Mouse (Mus musculus) MEL (cell line): ENCODE results near the gene Wdr1. TPM values are rescaled to one million over a fixed set of nuclear protein-coding genes. Genes with fewer than 3 reads are reported as not detected.

ENCODE experiments used
- DNase-seq: peaks from one replicate; pipeline ENCODE4 v3.0.0; 2011; ENCODE audit warnings: low read depth, low spot score
- H3K27ac ChIP-seq: 2 replicates; pipeline ENCODE4 v1.5.1; 2012; ENCODE audit warnings: low read depth, mild to moderate bottlenecking, control low read depth, low read length, moderate library complexity; ENCODE audit not compliant: control insufficient read depth
- H3K27me3 ChIP-seq, 2 experiments: fragments of 150-350 bp in 1 of 2; sonication (generic) in 1 of 2; 2 replicates each; pipeline ENCODE4 v1.6.1; 2012; ENCODE audit warnings: low read length in 2 of 2, mild to moderate bottlenecking in 2 of 2, improper control_type of control experiment in 1 of 2, moderate library complexity in 1 of 2; ENCODE audit not compliant: insufficient read depth in 2 of 2, control insufficient read depth in 1 of 2
- H3K36me3 ChIP-seq, 2 experiments: 2 replicates each; pipeline ENCODE4 v1.6.1; 2012 to 2014; ENCODE audit warnings: low read length in 2 of 2, improper control_type of control experiment in 1 of 2, inconsistent platforms in 1 of 2, mild to moderate bottlenecking in 1 of 2; ENCODE audit not compliant: insufficient read depth in 2 of 2, control insufficient read depth in 1 of 2
- H3K4me1 ChIP-seq, 2 experiments: fragments of 150-350 bp in 1 of 2; sonication (generic) in 1 of 2; 2 replicates each; pipeline ENCODE4 v1.6.1; 2012; ENCODE audit warnings: low read length in 2 of 2, improper control_type of control experiment in 1 of 2, mild to moderate bottlenecking in 1 of 2; ENCODE audit not compliant: insufficient read depth in 2 of 2, control insufficient read depth in 1 of 2
- H3K4me3 ChIP-seq, 2 experiments: fragments of 150-350 bp in 1 of 2; sonication (generic) in 1 of 2; 2 replicates each; pipeline ENCODE4 v1.5.1; 2012; ENCODE audit warnings: low read depth in 2 of 2, low read length in 2 of 2, mild to moderate bottlenecking in 2 of 2, moderate library complexity in 2 of 2, control low read depth in 1 of 2, improper control_type of control experiment in 1 of 2; ENCODE audit not compliant: control insufficient read depth in 1 of 2, insufficient read depth in 1 of 2
- H3K79me2 ChIP-seq: 2 replicates; pipeline ENCODE4 v1.6.1; 2012; ENCODE audit warnings: mild to moderate bottlenecking, low read length, moderate library complexity; ENCODE audit not compliant: control insufficient read depth, poor library complexity, insufficient read depth
- H3K9ac ChIP-seq: 2 replicates; pipeline ENCODE4 v1.6.1; 2012; ENCODE audit warnings: low read depth, mild to moderate bottlenecking, control low read depth, low read length, moderate library complexity; ENCODE audit not compliant: control insufficient read depth, poor library complexity, severe bottlenecking
- H3K9me3 ChIP-seq: fragments of 150-350 bp; sonication (generic); replicated peaks from 2 replicates; pipeline ENCODE4 v1.6.1; 2012; ENCODE audit warnings: mild to moderate bottlenecking, low read length, improper control_type of control experiment, moderate library complexity; ENCODE audit not compliant: insufficient read depth
- CHD2 ChIP-seq: IDR thresholded peaks from 2 replicates; pipeline ENCODE4 v1.6.1; 2011; ENCODE audit warnings: low read length, improper control_type of control experiment
- CTCF ChIP-seq, 3 experiments: IDR thresholded peaks in 2 of 3; conservative IDR thresholded peaks in 1 of 3; 2 replicates each; pipeline ENCODE4 v1.5.1; 2011 to 2012; ENCODE audit warnings: low read length in 3 of 3, low read depth in 2 of 3, mild to moderate bottlenecking in 2 of 3, improper control_type of control experiment in 1 of 3, inconsistent platforms in 1 of 3, mixed read lengths in 1 of 3, moderate library complexity in 1 of 3; ENCODE audit not compliant: control insufficient read depth in 1 of 3, insufficient read depth in 1 of 3, poor library complexity in 1 of 3, severe bottlenecking in 1 of 3
- E2F4 ChIP-seq: IDR thresholded peaks from 2 replicates; pipeline ENCODE4 v1.6.1; 2011; ENCODE audit warnings: low read depth, low read length, improper control_type of control experiment, borderline replicate concordance
- GATA1 ChIP-seq: IDR thresholded peaks from 2 replicates; pipeline ENCODE4 v1.6.1; 2011; ENCODE audit warnings: low read depth, low read length, improper control_type of control experiment
- MXI1 ChIP-seq: IDR thresholded peaks from 2 replicates; pipeline ENCODE4 v1.6.1; 2011; ENCODE audit warnings: mild to moderate bottlenecking, low read depth, low read length, improper control_type of control experiment
- MYC ChIP-seq: IDR thresholded peaks from 2 replicates; pipeline ENCODE4 v1.6.1; 2011; ENCODE audit warnings: low read depth, mild to moderate bottlenecking, low read length, improper control_type of control experiment, moderate library complexity
- RAD21 ChIP-seq: IDR thresholded peaks from 2 replicates; pipeline ENCODE4 v1.6.1; 2011; ENCODE audit warnings: mild to moderate bottlenecking, low read depth, low read length, improper control_type of control experiment
- SMC3 ChIP-seq: IDR thresholded peaks from 2 replicates; pipeline ENCODE4 v1.6.1; 2011; ENCODE audit warnings: low read depth, low read length, improper control_type of control experiment
- TAL1 ChIP-seq: IDR thresholded peaks from 2 replicates; pipeline ENCODE4 v1.6.1; 2012; ENCODE audit warnings: mild to moderate bottlenecking, inconsistent platforms, low read length, moderate library complexity, mixed read lengths
- USF2 ChIP-seq, 2 experiments: IDR thresholded peaks; 2 replicates each; pipeline ENCODE4 v1.6.1; 2011 to 2012; ENCODE audit warnings: improper control_type of control experiment in 2 of 2, low read length in 2 of 2, borderline replicate concordance in 1 of 2, inconsistent platforms in 1 of 2, low read depth in 1 of 2, mild to moderate bottlenecking in 1 of 2; ENCODE audit not compliant: insufficient read depth in 1 of 2
- polyA plus RNA-seq, 2 experiments: library from polyadenylated mRNA; stranded (reverse) in 1 of 2; unstranded in 1 of 2; fragments of >175 nt in 1 of 2; fragments of >200 nt in 1 of 2; gene quantifications; 2 replicates each; pipeline versions ENCODE4 v1.2.1 to v1.2.4; 2012; ENCODE audit warnings: low replicate concordance in 2 of 2, low read depth in 1 of 2; ENCODE audit not compliant: insufficient read length in 2 of 2, insufficient read depth in 1 of 2, missing spikeins in 1 of 2
- total RNA-seq: library from RNA; depleted of rRNA; stranded (reverse); fragments of 300-350 nt; gene quantifications from 2 replicates; pipeline ENCODE4 v1.2.3, GENCODE M21; 2012

The Wdr1 gene
- total and polyA plus RNA-seq, 3 experiments: 144 to 174 TPM; not detected in 1

GRCm38 (mm10) chr5:38598647-38599304 lies 35.8 kb upstream of the Wdr1 start:
- H3K4me3 ChIP-seq: no peak overlapping the region
- H3K36me3 ChIP-seq: no peaks in the 10 kb centered on the region
- DNase-seq: no peak

GRCm38 (mm10) chr5:38588924-38589323 lies 25.9 kb upstream of the Wdr1 start:
- H3K9ac ChIP-seq: no peak overlapping the region
- no peak overlapping the region for H3K27ac ChIP-seq
- no peak for TF ChIP-seq CHD2
- TF ChIP-seq CTCF (IDR thresholded peaks at IDR 0.05 in 2 of 3, conservative IDR thresholded peaks at IDR 0.05 in 1 of 3; ENCODE audit: control insufficient read depth in 1 of 3, insufficient read depth in 1 of 3, low read depth in 2 of 3, low read length in 3 of 3, poor library complexity in 1 of 3, severe bottlenecking in 1 of 3): no peak
- TF ChIP-seq USF2 (IDR thresholded peaks at IDR 0.05; ENCODE audit: borderline replicate concordance in 1 of 2, insufficient read depth in 1 of 2, low read depth in 1 of 2, low read length in 2 of 2): no peak
- no peak for TF ChIP-seq E2F4
- no peak for TF ChIP-seq SMC3
- no peak for TF ChIP-seq MYC
- no peak for TF ChIP-seq GATA1
- TF ChIP-seq, all 39 proteins: peak for 0
- H3K79me2 ChIP-seq: no peaks in the 10 kb centered on the region
- H3K4me1 ChIP-seq: no peaks in the 10 kb centered on the region
- H3K9me3 ChIP-seq: no peaks in the 10 kb centered on the region
- no peak overlapping the region for H3K4me3 ChIP-seq
- 0 out of 4 replicates have a peak, but pooled peaks cover 0 to 2% of the 10 kb centered on the region in 2 experiments for H3K36me3 ChIP-seq
- H3K27me3 ChIP-seq: no peaks in the 10 kb centered on the region
- peak; percentile 59 for DNase-seq

More at GRCm38 (mm10) chr5:38598647-38599304, 35.8 kb upstream of the Wdr1 start:
- H3K79me2 ChIP-seq: no peaks in the 10 kb centered on the region
- TF ChIP-seq TAL1 (no peak), CTCF (IDR thresholded peaks at IDR 0.05 in 2 of 3, conservative IDR thresholded peaks at IDR 0.05 in 1 of 3; ENCODE audit: control insufficient read depth in 1 of 3, insufficient read depth in 1 of 3, low read depth in 2 of 3, low read length in 3 of 3, poor library complexity in 1 of 3, severe bottlenecking in 1 of 3) (peak in 1 of 3 experiments; percentile 28; a peak in 2 of 6 replicates), RAD21 (peak; percentile 34)
- H3K27me3 ChIP-seq: no peaks in the 10 kb centered on the region; a peak in 1 of 4 replicates
- no peaks in the 10 kb centered on the region for H3K4me1 ChIP-seq
- H3K9ac ChIP-seq: no peak overlapping the region
- no peaks in the 10 kb centered on the region for H3K9me3 ChIP-seq
- no peak overlapping the region for H3K27ac ChIP-seq

- Histone ChIP-seq H3K9me3 (no peaks in the 10 kb centered on the region), H3K4me3 (no peak overlapping the region), H3K27ac (no peak overlapping the region), H3K9ac (no peak overlapping the region), H3K79me2 (no peaks in the 10 kb centered on the region), H3K36me3 (0 out of 4 replicates have a peak, but pooled peaks cover 0 to 2% of the 10 kb centered on the region in 2 experiments), H3K27me3 (no peaks in the 10 kb centered on the region), H3K4me1 (no peaks in the 10 kb centered on the region)
- DNase-seq: no peak
- TF ChIP-seq MXI1 (no peak), CTCF (IDR thresholded peaks at IDR 0.05 in 2 of 3, conservative IDR thresholded peaks at IDR 0.05 in 1 of 3; ENCODE audit: control insufficient read depth in 1 of 3, insufficient read depth in 1 of 3, low read depth in 2 of 3, low read length in 3 of 3, poor library complexity in 1 of 3, severe bottlenecking in 1 of 3) (peak in 1 of 3 experiments; percentile 28; a peak in 2 of 6 replicates), RAD21 (peak; percentile 16)
Observed at GRCm38 (mm10) chr5:38585450-38585849, 22.4 kb upstream of the Wdr1 start.
